ENCODE assay signal across 21 mouse cellular contexts in the genomic region with DNA sequence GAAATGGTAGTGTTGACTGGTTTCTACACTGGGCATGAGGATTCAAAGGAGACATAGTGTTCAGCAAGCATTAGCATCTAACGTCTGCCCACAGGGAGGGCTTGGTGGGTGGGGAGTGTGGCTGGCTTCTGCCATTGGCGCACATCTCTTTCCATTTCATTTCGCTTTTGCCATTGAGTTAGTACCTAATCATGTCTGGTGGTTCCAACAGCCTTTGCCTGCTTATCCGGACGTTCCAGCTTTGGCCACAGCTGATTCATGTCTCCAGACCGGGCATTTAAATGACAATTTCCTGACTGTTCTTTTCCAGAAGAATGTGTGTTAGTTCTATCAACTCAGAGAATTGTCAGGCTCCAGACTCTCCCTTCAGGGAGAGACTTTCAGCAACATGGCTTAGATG. TPM values are rescaled to one million over a fixed set of nuclear protein-coding genes. Genes with fewer than 3 reads are reported as not detected.
DNase-seq lines count a peak whose midpoint lies in the region; ATAC-seq and TF ChIP-seq lines count a peak whose summit lies in the region.
"Had no signal": no experiment of that assay in that cellular context is flagged by ENCODE, and none has a peak within 500 bp of the region (broad histone marks: within the 10 kb centered on the region; RNA-seq: fewer than 3 reads in every experiment).

No protein-coding gene starts in this region.

- no peaks in the 10 kb centered on the region for H3K9me3 ChIP-seq in lung, embryonic 14.5 days (ENCODE audit: low read depth, low read length)
- H3K9me3 ChIP-seq in lung, embryonic 16.5 days (ENCODE audit: control insufficient read depth, low read length), result no peaks in the 10 kb centered on the region
- H3K9me3 ChIP-seq: embryonic facial prominence, embryonic 10.5 days; embryonic facial prominence, embryonic 15.5 days; forebrain, embryonic 12.5 days; hindbrain, embryonic 10.5 days; hindbrain, embryonic 15.5 days had no signal

- 72% methylated on average over 6 of the region's 6 CpGs for WGBS in lung, embryonic 14.5 days
- WGBS in lung, embryonic 16.5 days, result 59% methylated on average over 6 of the region's 6 CpGs

- no peak overlapping the region for H3K9ac ChIP-seq in lung, embryonic 14.5 days
- no peak overlapping the region for H3K9ac ChIP-seq in lung, embryonic 16.5 days (ENCODE audit: low read length)
- H3K9ac ChIP-seq: embryonic facial prominence, embryonic 15.5 days; forebrain, embryonic 12.5 days; forebrain, postnatal 0 days; hindbrain, embryonic 15.5 days; liver, embryonic 14.5 days had no signal

- H3K4me1 ChIP-seq in lung, embryonic 14.5 days (ENCODE audit: insufficient read depth), result peaks cover 15% of the 10 kb centered on the region; the same call in 1 of the 2 replicates
- H3K4me1 ChIP-seq in lung, embryonic 16.5 days (replicated peaks; ENCODE audit: control insufficient read depth, insufficient read depth, low read length), result peaks cover 4% of the 10 kb centered on the region
- H3K4me1 ChIP-seq: forebrain, embryonic 12.5 days had no signal

- no peak for TF ChIP-seq CTCF in lung, embryonic 14.5 days (IDR thresholded peaks at IDR 0.05; ENCODE audit: low read depth)

- DNase-seq in kidney, postnatal 10 days, result peak; percentile 31
- no peak for DNase-seq in kidney, postnatal 25 days
- peak; percentile 51 for DNase-seq in lung, embryonic 14.5 days
- peak; percentile 62 for DNase-seq in lung, postnatal 36 days
- DNase-seq in urinary bladder, postnatal 10 days (ENCODE audit: low spot score), result no peak
- no peak for DNase-seq in cerebellum, postnatal 4 days (ENCODE audit: low spot score in 2 of 2)
- DNase-seq: cerebellum, adult 11 months; forebrain, postnatal 0 days; kidney, adult 9 months; liver; midbrain, embryonic 14.5 days; thymus, postnatal 14 days had no signal

- no peak overlapping the region for H3K4me3 ChIP-seq in lung, embryonic 14.5 days (ENCODE audit: low read depth, low read length)
- no peak overlapping the region for H3K4me3 ChIP-seq in lung, embryonic 16.5 days (ENCODE audit: low read length)
- H3K4me3 ChIP-seq: embryonic facial prominence, embryonic 10.5 days; embryonic facial prominence, embryonic 15.5 days; forebrain, embryonic 12.5 days; hindbrain, embryonic 10.5 days; hindbrain, embryonic 15.5 days had no signal

- ATAC-seq in lung, embryonic 14.5 days (ENCODE audit: insufficient read depth), result peak; percentile 29; the same call in 1 of the 2 replicates
- peak; percentile 76 for ATAC-seq in lung, embryonic 16.5 days (ENCODE audit: low read depth)
- ATAC-seq: CD4-positive, CD25-positive, alpha-beta regulatory T cell, adult 4 months; forebrain, postnatal 0 days; inflammation-experienced regulatory T-cells, adult 6 months had no signal

- no peaks in the 10 kb centered on the region for H3K27me3 ChIP-seq in lung, embryonic 14.5 days (ENCODE audit: insufficient read depth, low read length)
- H3K27me3 ChIP-seq in lung, embryonic 16.5 days (ENCODE audit: control insufficient read depth, insufficient read depth, low read depth, low read length), result no peaks in the 10 kb centered on the region
- H3K27me3 ChIP-seq: embryonic facial prominence, embryonic 15.5 days; forebrain, embryonic 12.5 days; hindbrain, embryonic 15.5 days had no signal

- no peak overlapping the region for H3K4me2 ChIP-seq in lung, embryonic 14.5 days
- H3K4me2 ChIP-seq in lung, embryonic 16.5 days (ENCODE audit: low read depth, low read length), result no peak overlapping the region
- H3K4me2 ChIP-seq: embryonic facial prominence, embryonic 15.5 days; forebrain, embryonic 12.5 days; hindbrain, embryonic 15.5 days had no signal

- H3K36me3 ChIP-seq in lung, embryonic 14.5 days (ENCODE audit: insufficient read depth), result no peaks in the 10 kb centered on the region
- no peaks in the 10 kb centered on the region for H3K36me3 ChIP-seq in lung, embryonic 16.5 days (ENCODE audit: control insufficient read depth, insufficient read depth, low read length)
- H3K36me3 ChIP-seq: embryonic facial prominence, embryonic 10.5 days; embryonic facial prominence, embryonic 15.5 days; forebrain, embryonic 12.5 days; hindbrain, embryonic 10.5 days; hindbrain, embryonic 15.5 days had no signal

- 0 out of 2 replicates have a peak overlapping the region, but pooled peaks have one; percentile 33 for H3K27ac ChIP-seq in lung, embryonic 14.5 days (ENCODE audit: low read depth)
- H3K27ac ChIP-seq in lung, embryonic 16.5 days (ENCODE audit: low read length), result peak overlapping the region; percentile 72
- H3K27ac ChIP-seq: embryonic facial prominence, embryonic 10.5 days; embryonic facial prominence, embryonic 15.5 days; forebrain, embryonic 12.5 days; hindbrain, embryonic 10.5 days; hindbrain, embryonic 15.5 days; liver, embryonic 14.5 days had no signal

RNA-seq across cellular contexts. Expression of a gene that starts 47.6 kb away (rescaled TPM):
- 17.2 and 19.0 TPM in 2 replicates for polyA plus RNA-seq in lung, embryonic 14.5 days (2014; fragmentation: Nextera tagmentation; extraction: Ambion mirVana)
- polyA plus RNA-seq in lung, embryonic 16.5 days (2015; fragmentation: Nextera tagmentation; extraction: Ambion mirVana), result 5.7 and 8.6 TPM in 2 replicates
- polyA plus RNA-seq: CD4-positive, CD25-positive, alpha-beta regulatory T cell, adult 4 months; inflammation-experienced regulatory T-cells, adult 6 months had no signal

Comparison
In these comparisons a context has a peak if more than half of its experiments do, and no peak if none do; other contexts are left out.
1. DNase-seq: peak in kidney, postnatal 10 days (single experiment), lung, embryonic 14.5 days (single experiment) and lung, postnatal 36 days (single experiment); none in kidney, postnatal 25 days (0 of 2), urinary bladder, postnatal 10 days (single experiment) and cerebellum, postnatal 4 days (0 of 2).